Mouse (Mus musculus) kidney, adult 2 months (tissue): Measurements from ENCODE around the gene Olfr170. TPM values are rescaled to one million over a fixed set of nuclear protein-coding genes. Genes with fewer than 3 reads are reported as not detected.
"Not testable (repeated sequence)": the region's sequence is repeated elsewhere in the genome, so short reads cannot be mapped to it uniquely, and the experiment has no call there.

ENCODE experiments used
- DNase-seq: peaks from one replicate; pipeline ENCODE4 v3.0.0; 2021
- H3K27ac ChIP-seq: fragments of 200-500 bp; 2 replicates; pipeline ENCODE4 v1.5.1; 2012; ENCODE audit warnings: low read depth, low read length, control low read depth, inconsistent platforms; ENCODE audit not compliant: insufficient read depth
- H3K27me3 ChIP-seq: fragments of 200-500 bp; replicated peaks from 2 replicates; pipeline ENCODE4 v1.6.1; 2012; ENCODE audit warnings: mild to moderate bottlenecking, moderate library complexity, low read length, inconsistent platforms; ENCODE audit not compliant: control insufficient read depth, insufficient read depth
- H3K36me3 ChIP-seq: fragments of 200-500 bp; 2 replicates; pipeline ENCODE4 v1.6.1; 2012; ENCODE audit warnings: mild to moderate bottlenecking, moderate library complexity, low read length, inconsistent platforms; ENCODE audit not compliant: control insufficient read depth, insufficient read depth
- H3K4me1 ChIP-seq: fragments of 200-500 bp; 2 replicates; pipeline ENCODE4 v1.6.1; 2011; ENCODE audit warnings: low read length; ENCODE audit not compliant: control insufficient read depth, insufficient read depth
- H3K4me3 ChIP-seq: fragments of 200-500 bp; 2 replicates; pipeline ENCODE4 v1.5.1; 2011; ENCODE audit warnings: mild to moderate bottlenecking, low read depth, low read length, control low read depth; ENCODE audit not compliant: insufficient read depth
- CTCF ChIP-seq: fragments of 200-500 bp; conservative IDR thresholded peaks from 2 replicates; pipeline ENCODE4 v1.5.1; 2011; ENCODE audit warnings: low read depth, mild to moderate bottlenecking, control low read depth, low read length, moderate library complexity, mixed read lengths; ENCODE audit not compliant: insufficient read depth, insufficient read length
- POLR2A ChIP-seq: fragments of 200-500 bp; IDR thresholded peaks from one replicate; pipeline ENCODE4 v1.6.1; 2011; ENCODE audit warnings: low read depth, low read length, control low read depth
- WGBS: fragments of 180-500 bp; shearing (Covaris S2); methylation state at CpG from one replicate; pipeline ENCODE4 v1.1.7; 2018; 5-methylcytosine and 5-hydroxymethylcytosine counted together
- polyA plus RNA-seq: library from polyadenylated mRNA; depleted of rRNA; stranded (reverse); fragments of >200 nt; gene quantifications from 2 replicates; pipeline ENCODE4 v1.2.3, GENCODE M21; 2012; rRNA removed

Gene Olfr170
- not detected in 2 replicates for polyA plus RNA-seq

GRCm38 (mm10) chr16:19611782-19612181 is at the start of gene Olfr170:
Gene Olfr170 (minus strand): TSS chr16:19611882.
- not testable (repeated sequence) for H3K36me3 ChIP-seq
- 87% methylated on average over 2 of the region's 2 CpGs for WGBS

GRCm38 (mm10) chr16:19629816-19630215 is 18.1 kb upstream of the Olfr170 start, which contains the start of gene Olfr171:
Gene Olfr171 (minus strand): TSS chr16:19629916.
- no peaks in the 10 kb centered on the region for H3K27me3 ChIP-seq
- 80% methylated on average over 1 of the region's 1 CpGs for WGBS
- no peaks in the 10 kb centered on the region for H3K4me1 ChIP-seq
- DNase-seq: no peak
- H3K27ac ChIP-seq: no peak within 1 kb of the TSS
- no peaks in the 10 kb centered on the region for H3K36me3 ChIP-seq
- H3K4me3 ChIP-seq: no peak within 1 kb of the TSS
- no peak for TF ChIP-seq CTCF
- no peak for TF ChIP-seq POLR2A

More at GRCm38 (mm10) chr16:19611782-19612181, at the start of gene Olfr170:
- not testable (repeated sequence) for H3K27me3 ChIP-seq, DNase-seq, H3K27ac ChIP-seq, H3K4me1 ChIP-seq, H3K4me3 ChIP-seq

- 55% methylated on average over 2 of the region's 2 CpGs for WGBS
- no peak for TF ChIP-seq CTCF
- TF ChIP-seq POLR2A: no peak
- no peaks in the 10 kb centered on the region for H3K4me1 ChIP-seq
- no peak overlapping the region for H3K27ac ChIP-seq
- H3K36me3 ChIP-seq: no peaks in the 10 kb centered on the region
- DNase-seq: no peak
- H3K4me3 ChIP-seq: no peak overlapping the region
- no peaks in the 10 kb centered on the region for H3K27me3 ChIP-seq
Measured at GRCm38 (mm10) chr16:19603166-19603565, 8.5 kb downstream of the Olfr170 start.

- H3K4me3 ChIP-seq, H3K27ac ChIP-seq, H3K27me3 ChIP-seq, H3K4me1 ChIP-seq, H3K36me3 ChIP-seq, DNase-seq: not testable (repeated sequence)
- 89% methylated on average over 2 of the region's 2 CpGs for WGBS
Measured at GRCm38 (mm10) chr16:19571709-19572108, 40.0 kb downstream of the Olfr170 start, which contains the start of gene Olfr169. Gene Olfr169 (minus strand): TSS chr16:19571809.

Other genes starting within 250 kb of the Olfr170 start
- gene Olfr165, start 188.7 kb downstream of the Olfr170 start, polyA plus RNA-seq: not detected in 2 replicates
- not detected in 2 replicates for gene Olfr166, start 128.2 kb downstream of the Olfr170 start, polyA plus RNA-seq
- gene Olfr167, start 89.6 kb downstream of the Olfr170 start, polyA plus RNA-seq: not detected in 2 replicates
- not detected in 2 replicates for gene Olfr168, start 76.3 kb downstream of the Olfr170 start, polyA plus RNA-seq
- gene Olfr169, start 40.1 kb downstream of the Olfr170 start, polyA plus RNA-seq: not detected in 2 replicates
- not detected in 2 replicates for gene Olfr171, start 18.0 kb upstream of the Olfr170 start, polyA plus RNA-seq
- gene Lamp3, start 94.5 kb upstream of the Olfr170 start, polyA plus RNA-seq: 0.03 TPM in 1 of 2 replicates, not detected in the other
- gene B3gnt5, start 148.3 kb upstream of the Olfr170 start, polyA plus RNA-seq: 0.15 and 0.84 TPM in 2 replicates